Mouse (Mus musculus): Measurements from ENCODE around the gene Dnajc25. TPM values are rescaled to one million over a fixed set of nuclear protein-coding genes. Genes with fewer than 3 reads are reported as not detected.

The Dnajc25 gene
- total RNA-seq, 2 experiments from 2014 or later: 16.4 to 16.8 TPM

Other genes starting within 250 kb of the Dnajc25 start
- gene Olfr267, start 207.3 kb upstream of the Dnajc25 start, total RNA-seq (2021): under 1 TPM; 0.14 to 0.17 TPM
- gene Ecpas, start 82.3 kb upstream of the Dnajc25 start, total RNA-seq (2021): 100 to 1,000 TPM; 129 to 131 TPM
- gene Zkscan16, start 51.4 kb upstream of the Dnajc25 start, total RNA-seq (2021): under 1 TPM; 0.21 to 0.25 TPM
- 10 to 100 TPM in 1 of 2 experiments, 1 to 10 TPM in 1; 8.5 to 11.4 TPM for gene Ptgr1, start 7.9 kb upstream of the Dnajc25 start, total RNA-seq (2021)
- 1 to 10 TPM; 3.4 to 5.1 TPM for gene Gm20503, start 8.1 kb downstream of the Dnajc25 start, total RNA-seq (2021)
- 10 to 100 TPM; 28.8 to 31.8 TPM for gene Gng10, start 40.0 kb downstream of the Dnajc25 start, total RNA-seq (2021)
- not detected for gene AI481877, start 143.9 kb downstream of the Dnajc25 start, total RNA-seq (2021)
- gene Ugcg, start 194.2 kb downstream of the Dnajc25 start, total RNA-seq (2021): 10 to 100 TPM; 26.8 to 29.2 TPM

Data from heart, postnatal 4 days (tissue).